Mouse (Mus musculus) ES-Bruce4 (cell line): ENCODE data around the gene Ppm1l.

Source experiments
- CTCF ChIP-seq: IDR thresholded peaks from one replicate; pipeline ENCODE4 v1.8.1; 2011; ENCODE audit warnings: low read depth, low read length
- EP300 ChIP-seq: IDR thresholded peaks from 2 replicates; pipeline ENCODE4 v1.6.1; 2011; ENCODE audit warnings: low read depth, low read length; ENCODE audit not compliant: insufficient read depth
- POLR2A ChIP-seq: IDR thresholded peaks from one replicate; pipeline ENCODE4 v1.8.1; 2011; ENCODE audit warnings: low read length; ENCODE audit not compliant: insufficient read depth

DNA sequence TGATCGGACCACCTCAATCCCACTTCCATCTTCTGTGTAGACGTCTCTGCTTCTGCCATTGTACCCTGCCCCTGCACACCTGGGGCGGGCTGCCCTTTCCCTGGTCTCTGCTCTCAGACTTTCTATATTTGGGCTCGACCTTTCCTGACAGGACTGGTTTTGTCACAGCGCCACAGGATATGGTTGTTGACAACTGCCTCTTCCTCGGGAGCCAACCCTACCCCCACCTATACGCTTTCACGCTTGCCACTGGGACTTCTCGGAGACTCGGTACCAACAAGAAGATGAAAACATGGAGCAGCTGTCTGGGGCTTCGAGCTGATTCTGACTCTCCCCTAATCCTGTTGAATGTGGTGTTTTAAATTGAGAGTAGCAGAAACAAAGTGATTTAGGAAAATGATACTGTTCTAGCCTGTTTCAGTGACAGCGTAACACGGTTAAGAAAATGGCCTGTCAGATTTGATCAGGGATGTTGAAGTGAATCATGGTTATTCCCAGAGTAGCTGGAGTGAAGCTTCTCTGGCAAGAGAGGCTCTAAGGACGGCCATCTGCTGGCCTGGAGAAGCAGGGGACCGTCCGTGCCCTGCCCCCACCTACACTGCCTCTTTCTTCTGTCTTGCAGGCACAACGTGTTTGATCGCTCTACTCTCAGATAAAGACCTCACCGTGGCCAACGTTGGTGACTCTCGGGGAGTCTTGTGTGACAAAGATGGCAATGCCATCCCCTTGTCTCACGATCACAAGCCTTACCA, 232.2 kb downstream of the Ppm1l start:
- no peak for TF ChIP-seq CTCF
- no peak for TF ChIP-seq EP300
- no peak for TF ChIP-seq POLR2A
